Mouse (Mus musculus) right cerebral cortex, adult 18-20 months (tissue): Measurements from ENCODE around the gene Nup93.

Source experiments
- DNase-seq: peaks from one replicate; pipeline ENCODE4 v3.0.0; 2022; ENCODE audit warnings: mixed read lengths

The Nup93 gene

GRCm38 (mm10) chr8:94270309-94270708 lies 55.9 kb downstream of the Nup93 start:
- DNase-seq, result no peak

- no peak for DNase-seq
Observed at GRCm38 (mm10) chr8:94271102-94271501, 56.7 kb downstream of the Nup93 start.

GRCm38 (mm10) chr8:94272612-94273011 lies 58.2 kb downstream of the Nup93 start:
- DNase-seq, result no peak

GRCm38 (mm10) chr8:94273289-94273850 lies 59.0 kb downstream of the Nup93 start:
- DNase-seq, result no peak

GRCm38 (mm10) chr8:94274030-94274429 lies 59.7 kb downstream of the Nup93 start:
- peak; percentile 69 for DNase-seq

GRCm38 (mm10) chr8:94278295-94278694 lies 63.9 kb downstream of the Nup93 start:
- no peak for DNase-seq

GRCm38 (mm10) chr8:94280001-94280613 lies 65.7 kb downstream of the Nup93 start:
- DNase-seq, result no peak

- DNase-seq, result no peak
Observed at GRCm38 (mm10) chr8:94282453-94282985, 68.2 kb downstream of the Nup93 start.

- DNase-seq, result no peak
Observed at GRCm38 (mm10) chr8:94284204-94284603, 69.8 kb downstream of the Nup93 start.

GRCm38 (mm10) chr8:94290606-94291005 lies 76.2 kb downstream of the Nup93 start:
- peak; percentile 58 for DNase-seq

- no peak for DNase-seq
Observed at GRCm38 (mm10) chr8:94292072-94292471, 77.7 kb downstream of the Nup93 start.

- no peak for DNase-seq
Observed at GRCm38 (mm10) chr8:94292626-94293025, 78.3 kb downstream of the Nup93 start.

GRCm38 (mm10) chr8:94295687-94296086 lies 81.3 kb downstream of the Nup93 start:
- no peak for DNase-seq

GRCm38 (mm10) chr8:94296312-94296991 lies 82.1 kb downstream of the Nup93 start:
- DNase-seq, result no peak

GRCm38 (mm10) chr8:94297101-94297500 lies 82.7 kb downstream of the Nup93 start:
- DNase-seq, result no peak

GRCm38 (mm10) chr8:94300809-94301208 lies 86.4 kb downstream of the Nup93 start:
- no peak for DNase-seq

GRCm38 (mm10) chr8:94304412-94304811 lies 90.0 kb downstream of the Nup93 start:
- no peak for DNase-seq

GRCm38 (mm10) chr8:94306989-94307513 lies 92.7 kb downstream of the Nup93 start:
- DNase-seq, result no peak

GRCm38 (mm10) chr8:94307652-94308051 lies 93.3 kb downstream of the Nup93 start:
- DNase-seq, result no peak

GRCm38 (mm10) chr8:94314069-94314468 lies 99.7 kb downstream of the Nup93 start:
- DNase-seq, result no peak

- DNase-seq, result no peak
Observed at GRCm38 (mm10) chr8:94317249-94317648, 102.9 kb downstream of the Nup93 start.

GRCm38 (mm10) chr8:94317691-94318090 lies 103.3 kb downstream of the Nup93 start:
- no peak for DNase-seq

- DNase-seq, result no peak
Observed at GRCm38 (mm10) chr8:94320036-94320435, 105.7 kb downstream of the Nup93 start.

GRCm38 (mm10) chr8:94322083-94322482 lies 107.7 kb downstream of the Nup93 start:
- DNase-seq, result no peak
